Mouse (Mus musculus) mouse embryonic stem cell (cell line): ENCODE data around the gene Dock9.

Experiments used
- in situ Hi-C, 2 experiments: fragments of 300-500 bp; cut with MboI; formaldehyde crosslinking; loops; 1 replicate in 1 of 2; 3 replicates in 1 of 2; pipeline ENCODE4 v1.14.3; 2019 to 2020; ENCODE audit warnings: low sequenced_read_pairs in 2 of 2, low pct_unique_long_range_greater_than_20kb in 1 of 2, mixed read lengths in 1 of 2; ENCODE audit not compliant: unreplicated experiment in 1 of 2

The Dock9 gene

DNA sequence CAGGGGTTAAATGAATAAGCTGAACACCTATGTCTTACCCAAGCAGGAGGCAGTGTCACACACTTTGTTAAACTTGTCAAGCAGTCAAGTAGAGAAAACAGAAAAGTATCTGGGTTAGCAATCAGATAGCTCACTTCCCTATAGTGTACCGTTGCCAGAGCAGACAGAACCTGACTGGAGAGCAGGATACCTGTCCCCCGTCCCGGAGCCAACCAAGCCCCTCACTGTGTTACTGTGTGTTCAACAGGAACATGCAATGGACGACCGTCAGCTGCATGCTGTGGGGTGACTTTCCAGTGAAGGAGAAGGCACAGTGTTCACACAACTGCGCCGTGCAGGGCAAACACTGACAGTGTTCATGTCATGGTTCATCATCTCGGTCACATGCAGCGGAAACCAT, 205.3 kb downstream of the Dock9 start:
- in situ Hi-C loops, result no loop called here

DNA sequence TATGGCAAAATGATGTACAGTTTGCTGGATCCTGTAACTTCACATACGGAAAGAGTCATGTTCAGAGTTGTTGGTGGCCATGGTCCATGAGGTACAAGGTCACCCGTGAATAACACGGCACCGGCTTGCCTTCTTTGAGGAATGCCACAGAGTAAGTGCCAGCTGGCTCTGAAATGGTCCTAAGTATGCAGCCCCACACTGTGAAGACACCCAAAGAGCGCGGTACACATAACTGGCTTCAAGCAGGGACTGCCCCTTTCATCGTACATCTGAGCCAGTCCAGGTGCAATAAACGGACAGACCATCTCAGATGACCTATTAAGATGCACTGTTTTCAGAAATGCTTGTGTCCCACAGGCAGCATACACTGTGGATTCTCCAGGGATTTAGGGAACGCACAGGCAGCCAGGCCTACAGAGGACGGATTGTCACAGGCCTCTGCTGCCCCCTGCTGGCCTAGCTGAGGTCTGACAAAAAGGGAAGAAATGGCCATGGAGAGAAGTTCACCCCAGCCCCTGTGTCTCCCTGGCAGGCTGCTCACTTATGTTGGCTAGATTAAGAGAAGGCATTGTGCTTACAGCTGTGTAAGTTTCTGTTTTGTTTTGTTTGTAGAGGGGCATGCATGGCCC, 208.4 kb downstream of the Dock9 start:
- in situ Hi-C loops, result no loop called here

DNA sequence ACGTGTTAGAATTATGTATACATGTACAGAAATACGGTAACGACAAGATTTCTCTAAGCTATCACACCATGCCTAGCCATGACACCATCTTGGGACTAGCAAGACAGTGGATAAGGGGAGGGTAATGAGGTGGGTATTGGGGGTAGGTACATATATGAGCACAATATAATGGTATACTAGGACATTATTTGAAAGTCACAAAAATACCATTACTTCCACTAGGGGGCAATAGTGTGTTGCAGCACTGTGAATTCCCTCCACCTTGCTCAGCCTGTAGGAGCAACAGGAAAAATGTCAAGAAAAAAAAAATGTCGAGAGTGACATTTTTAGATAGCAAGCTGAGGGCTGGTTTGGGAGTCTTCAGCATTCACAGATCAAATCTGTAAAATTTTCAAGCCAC, 209.2 kb downstream of the Dock9 start:
- in situ Hi-C loops, result no loop called here

DNA sequence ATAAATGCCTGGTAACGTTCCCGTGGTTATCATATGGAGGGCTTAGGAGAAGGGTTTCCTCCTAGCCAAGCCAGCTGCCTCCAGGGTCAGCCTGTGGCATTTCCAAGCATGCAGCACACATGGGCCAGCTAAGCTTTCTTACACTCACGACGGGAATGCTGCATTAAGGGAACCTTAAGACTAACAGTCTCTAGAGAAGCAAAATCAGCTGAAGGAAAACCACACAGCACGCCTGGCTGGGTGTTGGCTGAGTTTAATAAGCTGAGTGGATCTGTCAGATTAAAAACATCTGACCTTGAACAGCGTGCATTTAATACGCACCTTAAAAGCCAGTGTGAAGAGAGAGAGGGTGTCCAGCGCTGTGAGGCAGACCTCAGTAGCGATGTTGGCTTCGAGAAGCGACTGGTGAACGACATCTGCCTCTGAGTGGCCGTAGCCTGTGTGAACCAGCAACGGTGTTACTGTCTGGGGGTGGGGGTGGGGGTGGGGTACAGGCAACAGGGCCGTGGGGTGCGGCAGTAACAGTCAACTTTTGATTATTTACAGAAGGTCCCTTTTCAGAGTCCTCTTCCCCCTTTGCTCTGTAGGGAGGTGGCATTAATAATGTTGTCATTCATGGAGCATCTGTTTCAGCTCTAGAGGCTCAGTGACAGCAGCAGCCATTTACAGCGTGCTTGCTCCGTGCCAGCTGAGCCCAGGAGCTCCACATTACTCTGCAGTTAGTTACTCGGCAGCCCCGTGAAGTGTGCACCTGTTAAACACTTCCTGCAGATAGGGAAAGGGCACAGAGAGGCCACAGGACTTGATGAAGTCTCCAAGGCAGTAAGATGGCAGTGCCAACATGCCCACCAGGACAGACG, 211.5 kb downstream of the Dock9 start:
- in situ Hi-C loops, result no loop called here

DNA sequence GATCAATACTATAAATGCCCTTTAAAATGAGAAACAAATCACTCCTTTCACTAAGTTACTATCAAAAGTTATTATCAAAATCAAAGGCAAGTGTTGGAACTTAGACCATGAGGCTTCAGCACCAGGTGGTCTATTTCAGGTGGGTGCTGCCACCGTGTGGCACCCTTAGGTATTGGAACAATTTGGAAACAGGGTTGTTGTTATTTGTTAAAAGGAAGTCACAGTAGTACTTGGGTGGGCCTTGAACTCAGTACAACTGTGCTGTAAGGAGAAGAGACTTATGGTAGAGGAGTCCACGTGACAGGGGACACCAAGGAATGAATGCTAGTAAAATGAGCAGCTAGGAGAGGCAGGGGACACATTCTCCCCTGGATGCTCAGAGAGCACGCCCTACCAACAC, 218.6 kb downstream of the Dock9 start:
- in situ Hi-C loops, result loop anchor here (5.0 to 10.0 kb wide), 2 partner anchors 107 to 304 kb away; no protein-coding TSS in a partner anchor

DNA sequence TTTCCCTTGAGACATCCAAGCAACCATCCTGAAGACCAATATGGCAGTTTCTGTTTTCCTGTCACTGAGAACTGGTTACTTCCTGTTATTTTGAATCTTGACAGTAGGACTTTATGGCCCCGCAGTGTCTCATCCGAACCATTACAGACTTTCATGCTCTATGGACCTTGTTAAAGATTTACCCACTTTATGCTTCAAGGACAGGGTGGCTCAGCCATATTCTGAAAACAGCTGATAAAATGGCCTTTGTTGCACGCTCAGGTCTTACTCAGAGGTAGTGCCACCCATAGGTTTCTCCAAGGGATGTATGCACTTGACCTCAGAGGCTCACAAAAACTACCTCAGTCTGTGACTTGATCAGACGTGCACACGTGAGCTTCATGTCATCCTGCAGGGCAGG, 224.2 kb downstream of the Dock9 start:
- in situ Hi-C loops, result loop anchor here (10.0 kb wide), 1 partner anchor 299 kb away; no protein-coding TSS in a partner anchor

DNA sequence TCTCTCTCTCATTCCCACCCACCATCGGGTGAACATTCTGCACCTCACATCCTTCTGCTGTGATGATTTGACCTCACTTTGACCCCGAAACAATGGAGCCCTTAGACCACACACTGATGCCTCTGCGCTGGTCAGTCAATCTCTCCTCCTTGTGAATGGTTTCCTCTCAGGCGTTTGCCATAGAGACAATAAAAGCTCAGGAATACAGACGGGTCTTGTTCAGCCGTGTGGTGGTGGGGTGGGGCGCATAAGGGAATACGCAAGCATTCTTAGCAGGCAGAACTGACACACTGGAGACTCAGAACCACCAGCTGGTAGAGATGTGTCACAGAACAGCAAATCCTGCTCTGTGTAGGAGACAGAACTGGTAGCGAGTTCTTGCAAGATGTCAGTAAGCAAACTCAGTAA, 230.8 kb downstream of the Dock9 start:
- in situ Hi-C loops, result no loop called here

GRCm38 (mm10) chr14:121565930-121566329, 231.7 kb downstream of the Dock9 start:
- in situ Hi-C loops, result no loop called here

- in situ Hi-C loops, result no loop called here
Measured at GRCm38 (mm10) chr14:121564656-121565055, 233.0 kb downstream of the Dock9 start.

DNA sequence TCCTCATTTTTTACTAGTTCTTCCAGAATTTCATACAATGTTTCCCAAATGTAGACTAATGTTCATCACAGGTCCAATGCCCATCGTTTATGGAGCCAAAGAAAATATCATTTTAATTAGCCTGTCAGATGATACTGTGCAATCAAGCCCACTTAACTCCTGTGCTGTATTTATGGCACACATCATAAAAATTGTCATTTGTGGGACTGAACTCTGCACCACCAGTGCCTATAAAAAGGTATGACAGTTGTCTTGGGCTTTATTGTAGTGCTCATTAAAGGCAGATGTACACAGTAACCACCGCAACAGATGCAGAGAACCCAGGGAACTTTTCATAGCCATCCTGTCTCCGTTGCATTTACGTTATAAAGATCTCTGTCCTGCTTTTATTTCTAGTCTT, 233.7 kb downstream of the Dock9 start:
- in situ Hi-C loops, result no loop called here

- in situ Hi-C loops, result no loop called here
Measured at GRCm38 (mm10) chr14:121559026-121559425, 238.6 kb downstream of the Dock9 start.

- in situ Hi-C loops, result no loop called here
Measured at GRCm38 (mm10) chr14:121556401-121557315, 241.0 kb downstream of the Dock9 start.

DNA sequence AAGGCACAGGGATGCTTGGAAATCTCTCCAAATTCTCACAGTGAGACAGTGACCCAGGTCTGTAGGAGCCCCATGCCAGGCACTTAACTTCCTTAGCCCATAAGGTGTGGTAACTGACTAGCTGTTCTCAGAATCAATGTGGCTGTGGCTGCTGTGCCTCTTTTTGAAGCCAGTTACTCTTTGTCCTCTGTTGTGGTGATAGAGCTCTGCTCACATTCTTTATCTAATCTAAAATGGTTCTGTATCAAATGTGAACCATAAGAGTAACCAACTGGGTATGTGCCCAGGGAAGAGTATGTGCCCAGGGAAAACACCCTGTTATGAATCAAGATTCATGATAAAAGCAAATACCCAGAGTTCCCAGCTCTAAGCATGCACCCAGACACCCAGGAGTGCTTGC, 243.9 kb downstream of the Dock9 start:
- in situ Hi-C loops, result no loop called here

- in situ Hi-C loops, result no loop called here
Measured at GRCm38 (mm10) chr14:121552586-121552985, 245.1 kb downstream of the Dock9 start.

DNA sequence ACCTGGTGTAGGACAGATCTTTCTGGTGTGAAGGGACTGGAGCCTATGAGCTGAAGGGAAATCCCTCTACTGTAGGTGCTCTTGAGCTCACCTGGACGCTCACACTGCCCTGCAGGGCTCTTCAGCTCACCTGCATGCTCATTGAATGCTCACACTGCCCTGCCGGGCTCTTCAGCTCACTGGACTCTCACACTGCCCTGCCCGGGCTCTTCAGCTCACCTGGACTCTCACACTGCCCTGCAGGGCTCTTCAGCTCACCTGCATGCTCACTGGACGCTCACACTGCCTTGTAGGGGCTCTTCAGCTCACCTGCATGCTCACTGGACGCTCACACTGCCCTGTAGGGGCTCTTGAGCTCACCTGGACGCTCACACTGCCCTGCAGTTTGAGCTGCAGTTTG, 247.8 kb downstream of the Dock9 start:
- in situ Hi-C loops, result no loop called here

DNA sequence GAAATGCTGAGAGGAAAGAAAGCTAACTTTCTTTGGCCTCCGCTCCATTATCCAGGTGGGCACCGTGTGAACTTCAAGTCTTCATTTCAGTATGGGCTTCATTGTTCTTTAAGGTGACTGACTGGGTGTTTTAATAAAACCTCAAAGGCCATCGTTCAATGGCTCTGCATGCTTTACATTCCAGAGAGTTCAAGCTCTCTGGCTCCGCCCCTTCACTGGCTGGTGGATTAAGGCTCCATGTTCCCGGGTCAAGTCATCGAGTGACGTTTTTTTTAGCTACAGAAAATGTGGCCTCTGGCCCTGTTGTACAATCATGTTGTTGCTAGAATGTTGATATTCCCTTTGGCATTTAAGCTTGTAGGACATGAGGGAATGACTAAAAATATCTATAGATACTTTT, 249.9 kb downstream of the Dock9 start:
- in situ Hi-C loops, result no loop called here

DNA sequence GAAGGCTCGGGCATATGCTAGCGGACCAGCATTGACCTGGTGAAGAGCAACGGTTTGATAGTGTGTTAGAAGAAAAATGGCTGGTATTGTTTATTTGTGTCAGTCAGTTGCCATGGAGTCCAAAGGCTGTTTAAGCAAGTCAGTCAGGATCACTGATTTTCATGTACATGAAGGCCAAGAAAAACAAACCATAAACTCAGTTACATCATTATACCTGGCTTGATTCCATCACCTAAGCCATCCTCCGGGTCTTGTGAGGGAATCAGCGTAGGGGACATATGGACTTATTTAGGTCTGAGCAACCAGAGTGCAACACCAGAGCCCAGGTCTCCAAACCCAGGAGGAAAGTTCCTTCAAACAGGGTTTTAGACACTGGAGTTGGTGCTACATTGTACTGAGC, 251.0 kb downstream of the Dock9 start:
- in situ Hi-C loops, result no loop called here

GRCm38 (mm10) chr14:121545551-121546331, 251.9 kb downstream of the Dock9 start:
- in situ Hi-C loops, result no loop called here
